Mouse (Mus musculus): ENCODE results near the gene Tesc. TPM values are rescaled to one million over a fixed set of nuclear protein-coding genes. Genes with fewer than 3 reads are reported as not detected.

Tesc gene
- total RNA-seq, 2 experiments from 2014 or later, result 0.28 to 1.0 TPM

DNA sequence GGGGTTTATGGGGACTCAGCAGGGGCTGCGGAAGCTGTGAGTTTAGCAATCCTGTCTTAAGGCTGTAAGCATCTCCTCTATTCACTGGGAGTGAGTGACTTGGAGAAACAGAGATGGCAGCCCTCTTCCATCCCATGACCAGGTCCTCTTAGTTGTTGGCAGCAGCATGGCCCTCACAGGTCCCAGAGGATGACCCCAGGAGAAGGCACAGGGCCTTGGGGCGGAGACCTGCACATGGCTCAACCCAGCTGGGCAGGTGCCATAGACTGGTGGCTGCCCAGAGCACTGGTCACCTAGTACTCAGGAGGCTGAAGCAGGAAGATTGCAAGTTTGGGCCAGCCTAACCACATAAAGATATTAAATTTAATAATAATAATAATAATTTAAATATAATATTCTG lies 11.9 kb upstream of the Tesc start:
- DNase-seq, result no peak

DNA sequence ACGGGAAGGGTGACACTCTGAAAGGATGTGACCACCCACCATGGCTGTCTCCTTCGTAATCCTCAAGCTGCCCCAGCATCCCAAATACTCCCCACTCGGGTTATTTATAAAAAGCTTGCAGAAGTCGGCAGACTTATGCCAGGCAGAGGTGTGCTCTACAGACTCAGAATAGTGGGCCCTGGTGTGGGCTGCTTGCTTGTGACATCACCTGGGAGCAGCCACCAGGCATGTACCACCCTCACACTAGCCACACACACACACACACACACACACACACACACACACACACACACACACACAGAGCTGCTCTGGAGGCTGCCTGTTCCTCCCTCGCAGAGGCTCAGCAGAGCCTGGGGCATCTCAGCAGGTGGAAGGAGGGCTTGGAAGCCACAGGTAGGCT lies 10.0 kb upstream of the Tesc start:
- no peak for DNase-seq

DNA sequence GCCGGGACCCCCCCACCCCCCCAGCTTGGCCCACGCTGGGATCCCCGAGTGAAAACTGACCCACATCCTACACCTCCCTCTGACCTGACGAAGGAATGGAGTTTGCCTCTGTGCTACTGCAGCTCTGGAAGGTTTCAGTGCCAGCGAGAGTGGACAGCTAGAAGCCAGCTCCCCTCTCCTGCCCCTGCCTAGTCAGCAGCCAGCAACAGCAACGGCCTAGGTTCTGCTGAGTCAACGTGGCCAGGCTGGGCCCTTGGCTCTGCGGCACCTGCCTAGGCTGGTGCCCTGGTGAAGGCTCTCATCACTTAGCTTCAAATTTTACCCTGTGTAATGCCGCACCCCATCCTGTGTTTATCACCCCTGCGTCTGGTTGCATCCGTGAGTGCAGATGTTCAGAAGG lies 7.6 kb upstream of the Tesc start:
- DNase-seq, result no peak

DNA sequence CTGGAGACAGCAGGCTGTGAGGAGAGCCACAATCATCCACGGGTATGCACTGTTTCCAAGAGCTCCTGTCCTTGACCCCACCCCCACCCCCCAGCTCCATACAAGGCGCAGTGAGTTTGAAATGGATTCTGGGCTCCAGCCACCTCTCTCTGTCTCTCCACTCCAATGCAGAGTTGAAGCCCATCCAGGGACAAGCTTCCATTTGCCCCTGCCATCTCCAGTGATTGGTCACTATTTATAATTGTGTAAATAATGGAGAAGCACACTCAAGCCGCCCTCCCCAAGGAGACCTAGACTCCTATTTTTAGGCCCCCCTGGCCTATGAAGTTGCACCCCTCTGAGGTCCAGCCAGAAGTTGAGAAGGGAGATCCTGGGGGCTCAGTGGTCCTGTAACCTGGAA lies 4.5 kb upstream of the Tesc start:
- DNase-seq, result no peak

DNA sequence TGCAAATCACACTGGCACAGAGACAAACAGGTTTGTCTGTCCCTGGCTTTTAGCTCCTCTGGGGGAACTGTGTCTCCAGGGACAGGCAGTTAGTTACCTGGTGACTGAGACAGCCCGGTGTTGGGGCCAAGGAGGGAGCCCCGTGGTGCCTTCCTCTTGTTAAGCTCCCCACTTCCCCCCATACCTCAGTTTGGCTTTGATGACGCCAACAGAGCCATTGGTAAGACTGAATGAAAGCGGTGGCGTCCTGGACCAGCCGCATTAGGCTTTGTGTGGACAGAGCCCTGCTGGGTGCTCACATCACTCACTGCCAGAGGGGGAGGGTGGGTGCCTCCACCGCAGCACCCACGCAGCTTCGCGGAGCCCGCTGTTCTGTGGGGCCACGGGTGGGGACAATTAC lies 1.7 kb upstream of the Tesc start:
- no peak for DNase-seq

DNA sequence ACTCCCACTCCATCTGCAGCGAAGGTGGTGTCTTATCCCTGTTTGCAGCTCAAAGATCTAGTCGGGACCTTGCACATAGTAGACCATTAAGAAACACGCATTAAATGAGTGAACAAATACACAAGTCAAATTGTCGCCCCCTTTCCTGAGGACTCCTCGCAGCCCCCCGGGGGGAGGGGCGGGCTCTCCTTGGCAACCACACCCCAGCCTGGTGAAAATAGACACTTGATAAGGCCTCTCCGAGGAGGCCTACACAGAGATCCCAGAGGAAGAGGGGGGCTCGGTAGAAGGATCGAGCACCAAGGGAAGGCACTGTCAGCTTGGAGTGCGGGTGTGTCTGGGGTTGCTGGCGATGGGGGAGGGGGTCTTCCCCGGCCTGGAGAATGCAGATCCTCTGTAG lies 1.2 kb upstream of the Tesc start:
- DNase-seq, result peak; percentile 4

DNA sequence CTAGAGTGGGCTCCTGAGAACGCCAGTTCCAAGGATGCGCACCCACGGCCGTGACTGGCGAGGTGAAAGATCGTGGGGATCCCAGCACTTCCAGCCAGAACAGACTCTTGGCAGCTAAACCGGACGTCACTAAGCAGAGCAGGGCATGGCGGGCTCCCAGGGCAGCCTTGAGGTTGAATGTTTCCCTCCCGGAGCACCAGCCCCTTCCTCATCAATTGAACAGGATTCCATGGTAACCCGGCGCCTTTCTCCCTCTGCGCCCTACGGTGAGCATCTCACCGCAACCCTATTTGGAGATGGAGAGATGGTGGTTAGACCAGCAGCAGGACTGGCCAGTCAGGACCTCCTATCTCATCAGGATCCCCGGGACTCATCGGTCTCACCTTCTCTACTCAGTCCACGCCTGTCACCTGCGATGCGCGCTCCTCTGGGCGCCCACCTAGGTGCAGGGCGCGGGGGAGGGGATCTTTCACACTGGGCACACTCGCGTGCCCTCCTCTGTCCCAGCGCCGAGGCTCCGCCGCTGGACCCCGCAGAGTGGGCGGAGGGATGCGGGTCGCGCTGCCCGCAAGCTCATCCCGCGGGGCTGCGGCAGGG lies 344 bp upstream of the Tesc start:
- peak; percentile 7 for DNase-seq

DNA sequence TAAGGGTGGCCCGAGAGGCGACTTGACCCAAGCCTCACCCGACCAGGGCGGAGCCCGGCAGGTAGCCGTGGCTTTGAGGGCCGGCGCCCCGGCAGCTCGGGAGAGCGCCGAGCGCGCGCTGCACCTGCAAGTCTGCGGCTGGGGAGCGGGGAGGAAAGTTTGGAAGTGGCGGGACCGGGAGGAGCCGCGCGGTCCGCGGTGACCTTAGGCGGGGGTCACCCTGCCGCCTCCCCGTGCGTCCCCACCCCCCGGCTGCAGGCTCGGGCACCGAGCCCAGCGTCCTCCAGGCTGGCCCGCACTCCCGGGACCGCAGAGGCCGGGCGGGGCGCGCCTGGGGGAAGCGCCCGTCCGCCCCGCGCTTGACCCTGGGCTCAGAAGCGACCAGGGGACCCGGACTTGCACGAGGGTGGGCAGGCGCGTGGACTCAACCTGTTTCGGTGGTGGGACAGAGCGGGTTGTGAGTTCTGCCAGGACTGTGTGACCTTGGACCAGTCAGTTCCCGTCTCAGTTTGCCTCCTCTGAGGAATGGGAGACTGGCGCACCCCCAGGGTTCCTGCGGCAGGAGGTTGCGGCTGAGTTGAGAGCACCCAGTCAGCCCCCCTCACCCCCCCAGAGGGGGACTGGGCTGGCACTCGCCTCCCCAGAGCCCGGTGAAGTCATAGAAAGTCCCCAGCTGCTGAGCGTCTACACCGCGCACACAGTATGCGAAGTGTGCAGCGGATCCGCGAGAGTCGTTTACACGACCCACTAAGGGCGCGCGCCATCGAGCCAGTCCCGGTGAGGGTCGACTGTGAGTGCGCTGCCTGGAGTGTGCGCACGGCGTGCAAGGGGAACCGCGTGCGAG lies 870 bp downstream of the Tesc start:
- peak; percentile 14 for DNase-seq

DNA sequence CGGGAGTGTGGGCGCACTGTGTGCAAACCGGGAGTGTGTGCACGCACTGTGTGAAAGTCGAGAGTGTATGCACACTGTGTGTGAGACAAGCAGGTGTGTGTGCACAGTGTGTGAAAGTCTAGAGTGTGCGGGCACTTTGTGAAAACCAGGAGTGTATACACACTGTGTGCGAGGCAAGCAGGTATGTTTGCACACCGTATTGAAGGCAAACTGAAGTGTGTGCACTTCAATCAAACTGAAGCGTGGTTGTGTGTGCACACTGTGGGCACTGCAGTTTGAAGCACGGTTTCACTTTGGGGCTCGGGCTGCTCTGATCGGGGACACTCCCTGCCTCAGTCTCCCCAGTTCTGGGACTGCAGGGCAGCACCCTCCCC lies 1.5 kb downstream of the Tesc start:
- no peak for DNase-seq

DNA sequence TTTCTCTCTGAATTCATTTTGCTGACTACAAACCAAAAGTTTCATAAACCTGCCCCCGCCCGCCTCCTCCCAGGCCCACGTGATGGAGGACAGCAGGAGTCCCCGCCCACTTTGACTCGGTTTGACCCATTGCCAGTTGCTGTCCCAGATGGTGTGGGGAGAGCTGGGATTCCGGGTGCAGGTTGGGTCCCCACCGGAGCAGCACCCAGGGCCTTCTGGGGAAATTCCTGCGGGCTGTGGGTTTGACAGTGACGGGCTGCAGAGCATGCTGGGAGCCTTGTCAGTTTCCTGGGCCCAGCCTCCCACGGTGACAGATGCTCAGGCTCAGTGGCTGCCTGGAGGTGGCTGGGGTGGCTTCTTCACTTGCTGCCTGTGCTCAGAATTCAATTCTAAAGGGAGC lies 1.9 kb downstream of the Tesc start:
- peak; percentile 5 for DNase-seq

DNA sequence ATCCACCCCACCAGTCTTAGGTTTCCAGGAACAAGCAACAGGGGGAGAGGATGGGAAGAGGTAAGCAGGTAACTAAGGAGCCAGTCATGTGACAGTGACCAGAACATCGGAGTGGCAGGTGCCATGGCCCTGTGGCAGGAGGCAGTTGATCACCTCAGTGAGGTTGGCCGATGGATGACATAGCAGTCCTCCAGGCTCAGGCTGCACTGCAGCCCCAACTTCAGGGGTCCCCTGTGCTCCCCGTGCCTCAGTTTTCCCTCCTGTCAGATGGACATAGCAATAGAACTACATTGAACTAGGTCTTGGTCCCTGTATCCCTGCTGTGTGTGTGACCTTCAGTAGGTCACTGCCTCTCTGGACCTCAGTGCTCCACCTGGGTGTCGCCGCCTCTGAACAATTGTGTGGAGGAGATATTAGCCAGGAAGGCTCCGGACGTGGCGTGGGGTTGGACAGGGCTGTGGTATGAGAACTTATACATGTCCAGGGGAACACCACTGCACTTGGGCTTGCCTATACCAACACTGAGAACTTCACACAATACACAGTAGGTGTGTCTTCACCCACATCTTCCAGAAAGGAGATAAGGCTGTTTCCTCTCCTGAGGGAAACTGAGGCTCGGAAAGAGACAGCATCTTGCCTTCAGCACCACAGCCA lies 2.6 kb downstream of the Tesc start:
- peak; percentile 4 for DNase-seq

DNA sequence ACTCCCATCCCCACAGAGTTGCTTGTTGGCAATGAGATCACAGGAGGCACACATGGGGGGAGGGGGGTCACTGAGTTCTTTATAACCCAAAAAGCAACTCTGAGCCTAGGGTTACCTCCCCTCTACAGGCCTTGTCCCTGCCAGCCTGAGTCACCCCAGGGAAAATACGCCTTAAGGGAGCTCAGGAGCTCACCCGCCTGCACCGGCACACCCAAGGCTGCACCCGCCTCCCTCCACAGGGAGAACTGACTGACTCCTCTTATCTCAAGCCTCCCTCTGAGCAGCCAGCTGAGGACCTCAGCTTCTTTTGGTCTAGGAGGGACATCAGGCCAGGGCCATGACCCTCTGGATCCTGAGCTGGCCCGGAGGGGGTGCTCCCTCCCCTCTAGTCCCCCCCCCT lies 3.5 kb downstream of the Tesc start:
- no peak for DNase-seq

DNA sequence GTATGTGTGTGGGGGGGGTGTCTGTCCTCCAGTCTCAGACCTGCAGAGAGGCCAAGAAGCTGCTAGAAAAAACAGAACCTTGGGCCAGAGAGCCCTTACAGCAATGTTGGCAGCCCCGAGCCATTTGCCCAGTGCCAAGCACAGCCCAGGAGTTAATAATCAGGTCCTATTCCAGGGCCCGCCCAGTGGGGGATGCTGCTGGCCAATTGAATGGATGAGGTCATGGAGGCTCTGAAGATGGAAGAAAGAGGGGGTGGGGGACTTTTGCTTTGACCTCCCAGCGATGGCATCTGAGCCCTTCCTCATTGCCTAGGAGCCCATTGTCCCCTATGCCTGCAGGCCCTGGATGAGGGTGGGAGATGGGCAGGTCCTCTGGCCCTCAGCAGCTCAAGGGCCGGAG lies 4.0 kb downstream of the Tesc start:
- DNase-seq, result peak; percentile 3

DNA sequence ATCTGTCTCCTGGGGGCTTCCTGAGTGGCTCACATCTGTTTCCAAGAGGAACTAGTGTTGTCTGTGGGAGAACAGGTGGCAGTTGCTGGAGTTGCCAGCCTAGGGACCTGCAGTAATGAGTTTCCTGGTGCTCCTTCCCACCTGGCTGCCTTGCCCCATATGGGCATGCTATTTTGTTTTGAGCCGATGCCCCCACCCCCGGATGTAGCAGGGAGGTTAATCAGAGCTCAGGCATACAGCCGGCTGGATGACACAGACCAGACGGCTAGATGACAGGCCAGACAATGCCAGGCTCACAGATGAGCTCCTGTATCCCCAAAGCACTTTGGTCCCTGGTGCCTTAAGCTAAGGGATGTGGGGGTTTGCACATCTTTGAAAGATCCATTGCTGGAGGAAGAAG lies 5.8 kb downstream of the Tesc start:
- DNase-seq, result no peak

DNA sequence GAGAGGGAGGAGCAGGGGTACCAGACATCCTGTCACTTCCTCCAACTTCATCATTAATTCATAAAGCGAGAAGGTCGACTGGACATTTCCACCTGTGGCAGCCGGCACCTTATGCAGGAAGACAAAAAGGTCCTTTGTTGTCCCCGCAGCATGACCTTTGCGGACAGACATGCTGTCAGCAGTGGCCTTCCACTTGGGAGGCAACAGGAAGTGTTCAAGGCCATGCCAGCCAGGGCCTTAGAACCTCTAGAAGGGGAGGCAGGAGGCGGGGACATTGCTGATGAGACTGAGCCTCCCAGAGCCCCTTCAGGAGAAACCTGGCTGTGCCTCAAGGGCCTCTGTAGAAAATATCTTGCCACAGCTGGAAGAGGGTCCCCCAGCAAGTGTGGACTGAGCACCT lies 6.2 kb downstream of the Tesc start:
- DNase-seq, result peak; percentile 3

DNA sequence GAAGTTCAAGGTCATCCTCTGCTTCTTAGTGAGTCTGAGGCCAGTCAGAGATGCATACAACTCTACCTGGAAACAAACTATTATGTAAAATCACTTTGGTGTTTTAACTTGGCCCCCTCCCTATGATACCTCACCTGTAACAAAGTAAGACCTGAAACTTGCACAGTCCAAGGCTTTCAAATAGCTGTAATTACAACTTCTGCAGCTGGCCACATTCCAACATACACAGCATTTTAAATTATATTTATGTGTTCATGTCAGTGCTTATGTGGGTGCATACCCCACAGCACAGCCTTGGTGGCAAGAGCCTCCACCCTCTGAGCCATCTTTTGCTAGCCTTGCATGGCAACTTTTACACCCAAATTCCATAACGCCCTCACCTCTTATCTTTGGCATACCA lies 7.1 kb downstream of the Tesc start:
- no peak for DNase-seq

DNA sequence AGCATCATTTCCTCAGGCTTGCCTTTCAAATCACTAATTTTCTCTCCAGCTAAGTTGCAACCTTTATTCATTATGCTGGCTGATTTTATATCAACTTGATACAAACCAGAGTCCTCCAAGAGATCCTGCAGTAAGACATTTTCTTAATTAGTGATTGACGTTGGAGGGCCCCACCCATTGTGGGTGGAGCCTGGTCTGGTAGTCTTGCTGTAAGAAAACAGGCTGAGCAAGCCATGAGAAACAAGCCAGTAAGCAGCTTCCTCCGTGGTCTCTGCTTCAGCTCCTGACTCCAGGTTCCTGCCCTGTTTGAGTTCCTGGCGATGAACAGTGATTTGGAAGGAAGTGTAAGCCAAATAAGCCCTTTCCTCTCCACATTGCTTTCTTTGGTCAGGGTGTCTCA lies 8.2 kb downstream of the Tesc start:
- DNase-seq, result no peak

DNA sequence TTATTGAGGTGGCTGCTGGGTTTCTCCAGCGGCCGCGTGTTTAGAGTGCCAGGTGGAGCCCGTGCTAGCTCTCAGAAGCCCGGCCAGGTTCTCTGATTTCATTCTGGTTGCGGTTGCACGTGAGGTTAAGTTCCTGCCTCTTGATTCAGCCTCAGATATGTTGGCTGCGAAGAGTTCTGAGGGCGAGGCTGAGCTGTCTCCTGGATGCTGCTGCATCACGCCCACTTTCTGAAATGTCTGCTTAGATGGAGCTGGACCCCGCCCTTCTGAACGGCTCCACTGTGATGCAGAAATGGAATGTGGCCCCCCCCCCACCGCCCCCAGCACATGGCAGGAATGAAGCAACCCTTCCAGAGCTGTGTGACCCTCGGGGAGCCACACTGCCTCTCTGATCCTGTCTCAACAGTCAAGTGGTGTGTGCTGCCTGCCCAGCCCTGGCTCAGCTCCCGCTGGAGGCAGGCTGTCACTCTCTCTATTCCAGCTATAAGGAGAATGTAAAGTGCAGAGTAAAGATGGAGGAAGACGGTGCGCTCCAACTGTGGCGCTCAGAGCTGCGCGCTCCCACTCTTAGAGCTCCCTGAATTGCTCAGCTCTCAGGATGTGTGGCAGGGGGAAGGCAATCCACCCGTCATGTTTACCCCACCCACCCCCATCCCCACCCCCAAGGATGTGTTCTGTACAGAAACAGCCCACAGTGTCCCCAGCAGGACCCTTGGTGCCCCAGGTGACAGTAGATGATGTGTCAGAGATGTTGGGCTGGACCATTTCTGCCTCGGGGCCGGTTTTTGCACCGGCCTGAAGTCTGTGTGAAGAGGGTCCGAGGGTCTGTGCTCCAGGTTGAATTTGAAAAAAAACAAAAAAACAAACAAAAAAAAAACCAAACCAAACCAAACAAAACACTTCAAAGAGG lies 9.6 kb downstream of the Tesc start:
- DNase-seq, result peak; percentile 6

DNA sequence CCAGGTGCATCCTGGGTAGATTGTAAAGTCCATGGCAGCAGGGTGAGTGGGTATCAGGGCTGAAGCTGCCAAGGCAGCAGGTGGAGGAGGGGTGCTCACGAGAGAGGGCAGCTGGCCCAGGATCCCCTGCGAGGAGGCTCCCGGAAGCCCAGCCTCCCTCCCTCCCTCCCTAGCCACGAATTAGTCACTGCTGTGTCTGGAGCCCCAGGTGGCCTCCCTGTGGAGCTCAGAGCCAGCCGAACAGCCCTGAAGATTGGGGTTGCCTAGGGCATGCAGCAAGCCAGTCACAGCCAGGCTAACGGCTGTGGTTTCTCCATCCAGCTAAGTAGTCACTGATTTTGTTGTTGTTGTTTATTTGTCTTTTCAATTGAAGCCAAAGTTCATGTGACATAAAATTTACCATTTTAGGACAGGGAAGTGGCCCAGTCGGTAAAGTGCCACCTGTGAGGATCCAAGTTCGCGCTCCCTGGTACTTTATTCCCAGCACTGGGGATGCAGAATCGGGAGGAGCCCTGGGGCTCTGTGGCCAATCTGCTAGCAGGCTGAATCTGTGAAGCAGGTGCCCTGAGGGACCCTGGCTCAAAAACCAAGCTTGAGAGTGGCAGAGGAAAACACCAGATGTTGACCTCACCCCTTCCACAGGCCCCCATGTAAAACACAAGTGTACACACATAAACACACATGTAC lies 10.4 kb downstream of the Tesc start:
- DNase-seq, result peak; percentile 6

DNA sequence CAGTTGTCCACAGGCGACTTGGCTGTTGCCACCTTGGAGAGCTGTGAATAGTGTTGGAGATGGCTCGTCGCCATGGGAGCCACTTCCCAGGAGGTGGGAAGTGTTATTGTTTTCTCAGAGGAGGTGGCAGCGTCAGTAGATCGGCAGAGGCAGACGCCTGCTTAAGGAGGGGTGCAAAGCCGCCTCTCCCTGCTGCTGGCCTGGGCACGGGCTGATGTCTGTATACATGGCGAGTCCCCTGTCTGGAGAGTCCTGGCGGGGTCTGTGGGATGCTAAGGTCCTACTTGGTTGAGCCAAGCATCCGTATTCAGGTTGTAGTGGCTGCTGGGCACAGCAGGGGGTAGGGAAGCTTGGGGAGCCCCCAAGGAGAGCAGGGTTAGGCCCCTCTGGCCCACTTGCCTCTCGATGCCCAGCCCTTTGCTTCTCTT lies 11.7 kb downstream of the Tesc start:
- DNase-seq, result no peak

DNA sequence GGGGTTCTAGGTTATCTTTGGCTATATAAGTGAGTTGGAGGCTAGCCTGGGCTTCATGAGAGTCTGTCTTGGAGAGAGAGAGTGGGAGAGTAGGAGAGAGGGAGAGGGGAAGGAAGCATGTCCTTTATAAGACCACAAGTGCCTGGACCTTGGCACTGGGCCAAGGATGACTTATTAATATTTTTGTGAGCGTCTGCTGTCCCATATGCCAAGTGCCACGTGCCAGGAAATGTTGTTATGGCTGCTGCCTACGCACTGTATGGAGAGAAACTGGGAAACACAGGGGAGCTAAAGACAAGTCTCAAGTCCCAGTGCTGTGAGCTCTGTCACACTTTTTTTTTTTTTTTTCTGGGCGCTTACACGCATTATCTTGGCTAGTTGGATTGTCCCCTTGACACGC lies 15.1 kb downstream of the Tesc start:
- DNase-seq, result no peak

DNA sequence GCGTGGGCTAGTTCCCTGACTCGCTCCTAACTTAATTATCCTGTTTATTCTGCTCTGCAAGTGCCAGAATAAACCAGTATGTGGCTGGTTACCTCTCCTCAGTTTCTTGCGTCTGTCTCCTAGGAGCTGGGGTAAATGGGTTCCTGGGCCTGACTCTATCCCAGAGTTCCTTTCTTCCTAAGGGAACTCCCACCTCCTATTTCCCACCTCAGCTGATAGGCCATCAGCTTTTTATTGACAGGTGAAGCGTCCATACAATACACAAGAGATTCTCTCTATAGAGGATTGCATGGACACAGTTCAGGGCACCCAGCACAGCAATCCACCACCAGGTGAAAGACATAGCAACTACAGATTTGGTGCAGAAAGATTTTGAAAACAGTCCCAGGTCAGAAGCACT lies 16.2 kb downstream of the Tesc start:
- DNase-seq, result no peak
